Mouse (Mus musculus) midbrain, embryonic 16.5 days (tissue): Measurements from ENCODE around the gene Rab35. TPM values are rescaled to one million over a fixed set of nuclear protein-coding genes. Genes with fewer than 3 reads are reported as not detected.

ENCODE experiments used
- ATAC-seq: fragments of 200-750 bp; cut with Nextera tagmentation; 2 replicates; pipeline ENCODE4 v1.8.0; 2017; ENCODE audit warnings: moderate TSS enrichment
- H3K27ac ChIP-seq: fragments of 300-500 bp; sonication (generic); 2 replicates; pipeline ENCODE4 v1.5.1; 2014; ENCODE audit warnings: mild to moderate bottlenecking, low read length, mixed read lengths
- H3K27me3 ChIP-seq: fragments of 300-500 bp; sonication (generic); 2 replicates; pipeline ENCODE4 v1.6.1; 2014; ENCODE audit warnings: low read depth, low read length, mixed read lengths; ENCODE audit not compliant: control insufficient read depth, insufficient read depth
- H3K36me3 ChIP-seq: fragments of 300-500 bp; sonication (generic); 2 replicates; pipeline ENCODE4 v1.6.1; 2014; ENCODE audit warnings: mild to moderate bottlenecking, low read length, moderate library complexity, mixed read lengths; ENCODE audit not compliant: control insufficient read depth, insufficient read depth
- H3K4me1 ChIP-seq: fragments of 300-500 bp; sonication (generic); 2 replicates; pipeline ENCODE4 v1.6.1; 2014; ENCODE audit warnings: mild to moderate bottlenecking, low read length, mixed read lengths; ENCODE audit not compliant: control insufficient read depth, insufficient read depth
- H3K4me2 ChIP-seq: fragments of 300-500 bp; sonication (generic); 2 replicates; pipeline ENCODE4 v1.6.1; 2014; ENCODE audit warnings: mild to moderate bottlenecking, low read length, mixed read lengths
- H3K4me3 ChIP-seq: fragments of 300-500 bp; sonication (generic); 2 replicates; pipeline ENCODE4 v1.5.1; 2014; ENCODE audit warnings: low read depth, mild to moderate bottlenecking, low read length, moderate library complexity, mixed read lengths
- H3K9ac ChIP-seq: fragments of 300-500 bp; sonication (generic); 2 replicates; pipeline ENCODE4 v1.6.1; 2014; ENCODE audit warnings: low read depth, low read length, mixed read lengths
- H3K9me3 ChIP-seq: fragments of 300-500 bp; sonication (generic); replicated peaks from 2 replicates; pipeline ENCODE4 v1.6.1; 2014; ENCODE audit warnings: mild to moderate bottlenecking, low read length, mixed read lengths; ENCODE audit not compliant: control insufficient read depth, poor library complexity, severe bottlenecking
- WGBS: fragments of 180-500 bp; shearing (Covaris S2); extraction: QIAGEN DNeasy Blood & Tissue Kit; methylation state at CpG from one replicate; pipeline ENCODE4 v1.1.7; 2014; 5-methylcytosine and 5-hydroxymethylcytosine counted together
- polyA plus RNA-seq: library from polyadenylated mRNA; unstranded; fragments of >200 nt; fragmentation: Nextera tagmentation; extraction: Ambion mirVana; gene quantifications from 2 replicates; pipeline ENCODE4 v1.2.1, GENCODE M21; 2015

The Rab35 gene
- polyA plus RNA-seq, 1 experiment from 2014 or later, result 16.5 TPM

GRCm38 (mm10) chr5:115653776-115654175 lies 22.1 kb downstream of the Rab35 start:
- Histone ChIP-seq H3K4me2 (no peak overlapping the region), H3K4me1 (peaks cover 15% of the 10 kb centered on the region), H3K9ac (no peak overlapping the region), H3K27ac (no peak overlapping the region), H3K27me3 (no peaks in the 10 kb centered on the region), H3K4me3 (no peak overlapping the region), H3K9me3 (no peaks in the 10 kb centered on the region), H3K36me3 (no peaks in the 10 kb centered on the region; the same call in none of the 2 replicates)
- ATAC-seq, result no peak
- WGBS, result 94% methylated on average over 12 of the region's 12 CpGs

DNA sequence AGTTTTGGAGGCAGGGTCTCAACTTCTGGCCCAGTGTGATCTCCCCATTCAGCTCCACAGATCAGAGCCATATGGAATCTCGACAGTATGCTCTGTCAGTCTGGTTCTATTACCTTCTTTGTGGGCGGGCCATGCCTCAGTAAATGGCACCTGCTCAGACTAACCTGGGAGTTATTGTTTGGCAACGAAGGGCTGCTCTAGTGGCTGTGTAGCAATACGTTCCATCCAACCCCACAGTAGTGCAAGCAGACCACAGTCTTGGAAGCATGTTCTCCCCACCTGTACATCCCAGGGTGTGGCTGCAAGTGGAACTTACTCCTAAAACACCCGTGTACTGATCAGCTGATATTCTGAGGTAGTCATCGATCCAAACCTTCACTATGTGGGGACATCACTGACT lies 25.0 kb downstream of the Rab35 start:
- Histone ChIP-seq H3K9me3 (no peaks in the 10 kb centered on the region), H3K9ac (no peak overlapping the region), H3K27me3 (no peaks in the 10 kb centered on the region), H3K4me2 (no peak overlapping the region), H3K4me3 (no peak overlapping the region), H3K36me3 (peaks cover 11% of the 10 kb centered on the region), H3K27ac (no peak overlapping the region), H3K4me1 (peaks cover 12% of the 10 kb centered on the region)
- WGBS, result 80% methylated on average over 6 of the region's 6 CpGs
- ATAC-seq, result no peak

GRCm38 (mm10) chr5:115657234-115657633 lies 25.5 kb downstream of the Rab35 start:
- H3K4me1 ChIP-seq, result peaks cover 6% of the 10 kb centered on the region
- H3K27ac ChIP-seq, result no peak overlapping the region
- no peak for ATAC-seq
- no peaks in the 10 kb centered on the region for H3K9me3 ChIP-seq
- 77% methylated on average over 1 of the region's 1 CpGs for WGBS
- H3K4me2 ChIP-seq, result no peak overlapping the region
- no peak overlapping the region for H3K4me3 ChIP-seq
- no peaks in the 10 kb centered on the region for H3K27me3 ChIP-seq
- H3K36me3 ChIP-seq, result peaks cover 11% of the 10 kb centered on the region
- no peak overlapping the region for H3K9ac ChIP-seq

DNA sequence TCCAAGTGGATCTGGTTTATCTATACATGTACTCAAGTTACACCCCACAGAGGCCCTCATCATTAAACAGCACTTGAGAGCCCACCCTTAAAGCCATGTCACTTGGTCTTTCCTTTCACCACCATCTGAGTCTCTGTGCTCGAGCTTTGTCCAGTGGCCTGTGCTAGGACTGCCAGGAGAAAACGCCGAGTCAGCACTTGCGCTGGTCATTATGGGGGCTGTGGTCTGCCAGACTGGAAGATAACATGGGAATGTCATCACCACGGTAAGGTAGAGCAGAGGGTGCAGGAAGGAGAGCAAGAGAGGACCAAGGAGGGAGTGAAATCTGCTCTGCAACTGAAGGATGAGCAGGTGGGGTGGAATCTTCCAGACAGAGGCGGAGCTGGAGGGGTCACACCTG lies 26.6 kb downstream of the Rab35 start:
- H3K36me3 ChIP-seq, result peaks cover 11% of the 10 kb centered on the region
- no peak overlapping the region for H3K27ac ChIP-seq
- H3K27me3 ChIP-seq, result no peaks in the 10 kb centered on the region
- no peaks in the 10 kb centered on the region for H3K9me3 ChIP-seq
- no peak for ATAC-seq
- H3K4me3 ChIP-seq, result no peak overlapping the region
- H3K4me2 ChIP-seq, result no peak overlapping the region
- no peaks in the 10 kb centered on the region for H3K4me1 ChIP-seq
- H3K9ac ChIP-seq, result no peak overlapping the region
- 87% methylated on average over 6 of the region's 6 CpGs for WGBS

DNA sequence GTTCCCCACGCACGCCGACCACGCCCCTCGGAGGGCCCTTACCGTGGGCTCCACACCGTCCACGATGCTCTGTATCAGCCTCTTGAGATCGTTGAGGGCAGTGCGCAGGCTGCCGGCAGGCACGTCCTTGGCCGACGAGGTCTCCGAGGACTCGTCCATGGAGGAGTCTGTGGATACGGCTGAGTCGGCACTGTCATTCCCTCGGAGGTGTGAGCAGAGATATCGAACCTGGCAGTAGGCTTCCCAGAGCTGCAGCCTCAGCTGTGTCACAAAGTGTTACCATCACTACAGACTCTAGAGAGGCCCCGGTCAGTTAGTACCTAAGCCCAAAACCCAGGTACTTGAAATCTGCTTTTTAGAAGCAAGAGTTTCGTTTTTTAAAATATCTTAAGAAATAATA lies 30.9 kb downstream of the Rab35 start:
- Histone ChIP-seq H3K4me2 (no peak overlapping the region), H3K9me3 (no peaks in the 10 kb centered on the region), H3K4me1 (no peaks in the 10 kb centered on the region), H3K27me3 (no peaks in the 10 kb centered on the region), H3K36me3 (peaks cover 15% of the 10 kb centered on the region), H3K27ac (no peak overlapping the region), H3K9ac (no peak overlapping the region), H3K4me3 (no peak overlapping the region)
- ATAC-seq, result no peak
- WGBS, result 84% methylated on average over 22 of the region's 22 CpGs

GRCm38 (mm10) chr5:115666366-115667065 lies 34.8 kb downstream of the Rab35 start:
- H3K9me3 ChIP-seq, result no peaks in the 10 kb centered on the region
- 61% methylated on average over 8 of the region's 8 CpGs for WGBS
- no peaks in the 10 kb centered on the region for H3K4me1 ChIP-seq
- ATAC-seq, result no peak
- H3K27ac ChIP-seq, result no peak overlapping the region
- H3K4me2 ChIP-seq, result no peak overlapping the region
- H3K27me3 ChIP-seq, result no peaks in the 10 kb centered on the region
- no peak overlapping the region for H3K9ac ChIP-seq
- peaks cover 13% of the 10 kb centered on the region; the same call in 1 of the 2 replicates for H3K36me3 ChIP-seq
- no peak overlapping the region for H3K4me3 ChIP-seq

GRCm38 (mm10) chr5:115667210-115667609 lies 35.5 kb downstream of the Rab35 start:
- H3K36me3 ChIP-seq, result peaks cover 13% of the 10 kb centered on the region; the same call in 1 of the 2 replicates
- H3K9me3 ChIP-seq, result no peaks in the 10 kb centered on the region
- no peaks in the 10 kb centered on the region for H3K27me3 ChIP-seq
- no peak for ATAC-seq
- H3K4me3 ChIP-seq, result no peak overlapping the region
- H3K4me1 ChIP-seq, result no peaks in the 10 kb centered on the region
- no peak overlapping the region for H3K4me2 ChIP-seq
- WGBS, result 65% methylated on average over 8 of the region's 8 CpGs
- H3K9ac ChIP-seq, result no peak overlapping the region
- H3K27ac ChIP-seq, result no peak overlapping the region

DNA sequence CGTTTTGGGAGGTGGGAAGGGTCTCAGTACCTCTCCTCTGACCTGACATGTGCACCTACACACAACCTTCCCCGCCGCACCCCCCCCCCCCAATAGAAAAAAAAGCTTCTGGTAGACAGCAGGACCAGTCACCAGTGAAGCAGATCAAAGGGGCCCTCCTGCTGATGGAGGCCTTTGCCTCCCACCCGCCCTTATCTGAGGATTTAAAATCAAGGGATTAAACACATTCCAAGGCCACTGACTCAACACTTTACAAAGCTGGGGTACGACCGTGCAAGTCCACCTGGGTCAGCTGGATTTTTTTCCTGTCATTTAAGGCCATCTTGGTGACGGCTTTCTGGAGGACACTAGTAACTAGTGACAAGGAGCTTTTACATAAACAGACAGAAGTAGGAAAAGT lies 36.2 kb downstream of the Rab35 start:
- no peak for ATAC-seq
- Histone ChIP-seq H3K36me3 (peaks cover 16% of the 10 kb centered on the region; the same call in 1 of the 2 replicates), H3K4me2 (no peak overlapping the region), H3K4me3 (no peak overlapping the region), H3K9me3 (no peaks in the 10 kb centered on the region), H3K4me1 (no peaks in the 10 kb centered on the region), H3K9ac (no peak overlapping the region), H3K27me3 (no peaks in the 10 kb centered on the region), H3K27ac (no peak overlapping the region)
- WGBS, result 4% methylated on average over 7 of the region's 7 CpGs

DNA sequence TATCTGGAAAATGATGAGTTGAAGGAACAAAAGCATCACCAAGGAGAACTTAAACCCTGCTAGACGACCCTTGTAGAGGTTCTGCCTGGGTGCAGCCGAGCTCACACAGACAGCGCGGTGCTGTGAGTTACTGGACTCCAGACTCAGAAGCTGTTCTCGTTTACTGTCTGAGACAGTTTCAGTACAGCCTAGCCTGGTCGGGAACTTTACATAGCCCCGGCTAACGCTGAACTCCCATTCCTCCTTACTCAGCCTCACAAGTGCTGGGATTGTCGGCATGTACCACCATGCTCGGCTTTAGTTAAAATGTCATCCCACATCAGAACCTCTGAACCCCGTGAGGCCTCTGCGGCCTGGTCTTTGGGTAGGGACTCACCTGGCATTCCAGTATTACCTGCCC lies 37.3 kb downstream of the Rab35 start:
- Histone ChIP-seq H3K4me3 (no peak overlapping the region), H3K36me3 (peaks cover 16% of the 10 kb centered on the region; the same call in 1 of the 2 replicates)
- 74% methylated on average over 12 of the region's 12 CpGs for WGBS

More for the DNA sequence above, 37.3 kb downstream of the Rab35 start:
- ATAC-seq, result no peak
- no peak overlapping the region for H3K27ac ChIP-seq
- H3K9me3 ChIP-seq, result no peaks in the 10 kb centered on the region
- H3K27me3 ChIP-seq, result no peaks in the 10 kb centered on the region
- H3K4me2 ChIP-seq, result no peak overlapping the region
- no peaks in the 10 kb centered on the region for H3K4me1 ChIP-seq
- H3K9ac ChIP-seq, result no peak overlapping the region
